Mouse (Mus musculus): ENCODE measurements around the gene Taar3. TPM values are rescaled to one million over a fixed set of nuclear protein-coding genes. Genes with fewer than 3 reads are reported as not detected.
A peak's percentile ranks its signal among the peaks of the same experiment; 100 is the strongest.

Taar3 gene
- not detected in 2 replicates for polyA plus RNA-seq (2015; fragmentation: Nextera tagmentation; extraction: Ambion mirVana)

- WGBS (ENCODE audit: insufficient replicate concordance), result 71% methylated on average over 16 of the region's 16 CpGs
- H3K9ac ChIP-seq, result no peak within 1 kb of the TSS
- H3K27me3 ChIP-seq, result no peaks in the 10 kb centered on the region
- H3K36me3 ChIP-seq, result no peaks in the 10 kb centered on the region
- H3K27ac ChIP-seq, result no peak within 1 kb of the TSS
- H3K4me3 ChIP-seq (replicated peaks), result no peak within 1 kb of the TSS
- DNase-seq (no peak), ATAC-seq (ENCODE audit: low read depth) (no peak)
- no peak within 1 kb of the TSS for H3K4me2 ChIP-seq
- no peaks in the 10 kb centered on the region for H3K4me1 ChIP-seq (replicated peaks)
- H3K9me3 ChIP-seq (replicated peaks), result no peaks in the 10 kb centered on the region
Measured at GRCm38 (mm10) chr10:23949508-23950005, at the start of gene Taar3. Taar3 (plus strand) TSS chr10:23949558.

DNA sequence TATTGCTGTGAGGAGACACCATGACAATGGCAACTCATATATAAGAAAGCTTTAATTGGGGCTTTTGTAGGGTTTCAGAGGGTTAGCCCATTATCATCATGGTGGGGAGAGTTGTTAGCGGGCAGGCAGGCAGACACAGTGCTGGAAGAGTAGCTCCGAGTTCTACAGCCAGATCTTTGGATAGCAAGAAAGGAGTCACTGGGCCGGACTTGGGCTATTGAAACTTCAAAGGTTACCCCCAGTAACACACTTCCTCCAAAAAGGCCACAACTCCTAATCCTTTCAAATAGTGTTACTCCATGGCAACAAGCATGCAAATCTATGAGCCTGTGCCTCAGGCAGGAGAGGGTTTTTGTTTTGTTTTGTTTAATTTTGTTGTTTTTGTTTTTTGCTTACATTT is 48.2 kb upstream of the Taar3 start:
- Histone ChIP-seq H3K4me2 (no peak overlapping the region), H3K4me3 (replicated peaks) (no peak overlapping the region), H3K36me3 (no peaks in the 10 kb centered on the region), H3K9ac (no peak overlapping the region), H3K27ac (no peak overlapping the region), H3K27me3 (no peaks in the 10 kb centered on the region), H3K9me3 (replicated peaks) (no peaks in the 10 kb centered on the region), H3K4me1 (replicated peaks) (no peaks in the 10 kb centered on the region)
- WGBS (ENCODE audit: insufficient replicate concordance), result 69% methylated on average over 3 of the region's 3 CpGs
- no peak for ATAC-seq (ENCODE audit: low read depth)
- DNase-seq, result no peak

GRCm38 (mm10) chr10:23905661-23906060 is 43.7 kb upstream of the Taar3 start:
- H3K4me1 ChIP-seq (replicated peaks), result no peaks in the 10 kb centered on the region
- no peak overlapping the region for H3K9ac ChIP-seq
- ATAC-seq (ENCODE audit: low read depth), result no peak
- H3K27me3 ChIP-seq, result no peaks in the 10 kb centered on the region
- H3K9me3 ChIP-seq (replicated peaks), result no peaks in the 10 kb centered on the region
- H3K4me3 ChIP-seq (replicated peaks), result no peak overlapping the region
- no peak for DNase-seq
- H3K27ac ChIP-seq, result no peak overlapping the region
- WGBS (ENCODE audit: insufficient replicate concordance), result 66% methylated on average over 1 of the region's 1 CpGs
- H3K4me2 ChIP-seq, result no peak overlapping the region
- H3K36me3 ChIP-seq, result no peaks in the 10 kb centered on the region

- no peaks in the 10 kb centered on the region for H3K9me3 ChIP-seq (replicated peaks)
- no peak within 1 kb of the TSS for H3K4me3 ChIP-seq (replicated peaks)
- H3K4me1 ChIP-seq (replicated peaks), result no peaks in the 10 kb centered on the region
- H3K27me3 ChIP-seq, result no peaks in the 10 kb centered on the region
- WGBS (ENCODE audit: insufficient replicate concordance), result 64% methylated on average over 4 of the region's 4 CpGs
- H3K27ac ChIP-seq, result no peak within 1 kb of the TSS
- DNase-seq (no peak), ATAC-seq (ENCODE audit: low read depth) (no peak)
- H3K4me2 ChIP-seq, result no peak within 1 kb of the TSS
- no peaks in the 10 kb centered on the region for H3K36me3 ChIP-seq
- H3K9ac ChIP-seq, result no peak within 1 kb of the TSS
Measured at GRCm38 (mm10) chr10:23920056-23920455, 29.3 kb upstream of the Taar3 start, which contains the start of gene Taar1. Taar1 (plus strand) TSS chr10:23920356.

DNA sequence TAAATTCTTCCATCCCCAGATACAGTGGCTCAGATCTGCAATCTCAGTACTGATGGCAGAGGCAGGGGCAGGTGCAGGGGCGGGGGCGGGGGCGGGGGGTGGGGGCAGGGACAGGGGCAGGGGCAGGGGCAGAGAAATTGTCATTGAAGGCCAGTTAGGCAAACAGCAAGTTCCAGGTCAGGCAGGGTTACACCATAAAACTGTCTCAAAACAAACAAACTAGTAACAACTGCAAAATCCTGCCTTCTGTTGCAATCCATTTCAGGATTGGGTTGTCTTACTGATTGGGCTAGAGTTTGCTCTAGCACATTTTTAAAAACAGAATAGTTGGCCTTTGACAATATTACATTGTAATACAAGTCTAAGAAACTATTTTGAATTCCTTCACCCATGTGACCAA is 26.9 kb upstream of the Taar3 start:
- ATAC-seq (ENCODE audit: low read depth), result peak; percentile 74
- no peaks in the 10 kb centered on the region for H3K36me3 ChIP-seq
- H3K27ac ChIP-seq, result no peak overlapping the region
- no peak overlapping the region for H3K9ac ChIP-seq
- 47% methylated on average over 3 of the region's 3 CpGs for WGBS (ENCODE audit: insufficient replicate concordance)
- H3K27me3 ChIP-seq, result no peaks in the 10 kb centered on the region
- no peak for DNase-seq
- no peak overlapping the region for H3K4me2 ChIP-seq
- no peak overlapping the region for H3K4me3 ChIP-seq (replicated peaks)
- H3K4me1 ChIP-seq (replicated peaks), result peaks cover 3% of the 10 kb centered on the region; the same call in 1 of the 2 replicates
- H3K9me3 ChIP-seq (replicated peaks), result no peaks in the 10 kb centered on the region

- H3K9me3 ChIP-seq (replicated peaks), result no peaks in the 10 kb centered on the region
- H3K4me2 ChIP-seq, result no peak overlapping the region
- ATAC-seq (ENCODE audit: low read depth) (no peak), DNase-seq (no peak)
- H3K27me3 ChIP-seq, result no peaks in the 10 kb centered on the region
- H3K4me1 ChIP-seq (replicated peaks), result peaks cover 3% of the 10 kb centered on the region; the same call in 1 of the 2 replicates
- no peaks in the 10 kb centered on the region for H3K36me3 ChIP-seq
- WGBS (ENCODE audit: insufficient replicate concordance), result 59% methylated on average over 2 of the region's 2 CpGs
- no peak overlapping the region for H3K9ac ChIP-seq
- no peak overlapping the region for H3K4me3 ChIP-seq (replicated peaks)
- H3K27ac ChIP-seq, result no peak overlapping the region
Measured at GRCm38 (mm10) chr10:23923941-23924340, 25.4 kb upstream of the Taar3 start.

GRCm38 (mm10) chr10:23937613-23938012 is 11.7 kb upstream of the Taar3 start:
- DNase-seq (no peak), ATAC-seq (ENCODE audit: low read depth) (no peak)
- H3K4me1 ChIP-seq (replicated peaks), result no peaks in the 10 kb centered on the region
- no peak overlapping the region for H3K4me3 ChIP-seq (replicated peaks)
- H3K36me3 ChIP-seq, result no peaks in the 10 kb centered on the region
- no peaks in the 10 kb centered on the region for H3K27me3 ChIP-seq
- H3K4me2 ChIP-seq, result no peak overlapping the region
- no peak overlapping the region for H3K27ac ChIP-seq
- H3K9ac ChIP-seq, result no peak overlapping the region
- no peaks in the 10 kb centered on the region for H3K9me3 ChIP-seq (replicated peaks)
- 37% methylated on average over 4 of the region's 4 CpGs for WGBS (ENCODE audit: insufficient replicate concordance)

DNA sequence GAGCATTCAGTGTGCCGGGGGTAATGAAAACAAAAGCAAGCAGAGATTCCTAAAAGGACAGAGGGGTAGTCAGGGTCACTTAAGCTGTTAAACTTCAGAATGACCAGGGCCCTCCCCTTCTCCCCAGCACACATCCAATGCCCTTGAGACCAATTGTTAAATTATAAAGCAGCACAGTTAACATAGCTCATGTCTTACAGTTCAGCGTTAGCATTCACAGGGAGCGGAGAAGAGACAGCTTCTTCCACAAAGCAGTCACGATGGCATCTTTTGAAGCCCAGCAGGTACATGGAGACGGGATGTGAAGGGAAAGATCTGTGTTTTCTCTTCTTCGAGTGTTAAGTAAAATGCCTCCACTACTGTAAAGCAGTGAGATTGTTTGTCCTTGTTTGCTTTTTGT is 11.0 kb upstream of the Taar3 start, which contains the start of gene Taar2:
Taar2 (plus strand) TSS at position 261 of the 400 bp plus-strand sequence.
- no peak within 1 kb of the TSS for H3K4me2 ChIP-seq
- H3K9me3 ChIP-seq (replicated peaks), result no peaks in the 10 kb centered on the region
- H3K4me1 ChIP-seq (replicated peaks), result no peaks in the 10 kb centered on the region
- no peak within 1 kb of the TSS for H3K9ac ChIP-seq
- no peaks in the 10 kb centered on the region for H3K36me3 ChIP-seq
- 66% methylated on average over 6 of the region's 6 CpGs for WGBS (ENCODE audit: insufficient replicate concordance)
- no peaks in the 10 kb centered on the region for H3K27me3 ChIP-seq
- no peak for ATAC-seq (ENCODE audit: low read depth)
- DNase-seq, result no peak
- no peak within 1 kb of the TSS for H3K27ac ChIP-seq
- no peak within 1 kb of the TSS for H3K4me3 ChIP-seq (replicated peaks)

DNA sequence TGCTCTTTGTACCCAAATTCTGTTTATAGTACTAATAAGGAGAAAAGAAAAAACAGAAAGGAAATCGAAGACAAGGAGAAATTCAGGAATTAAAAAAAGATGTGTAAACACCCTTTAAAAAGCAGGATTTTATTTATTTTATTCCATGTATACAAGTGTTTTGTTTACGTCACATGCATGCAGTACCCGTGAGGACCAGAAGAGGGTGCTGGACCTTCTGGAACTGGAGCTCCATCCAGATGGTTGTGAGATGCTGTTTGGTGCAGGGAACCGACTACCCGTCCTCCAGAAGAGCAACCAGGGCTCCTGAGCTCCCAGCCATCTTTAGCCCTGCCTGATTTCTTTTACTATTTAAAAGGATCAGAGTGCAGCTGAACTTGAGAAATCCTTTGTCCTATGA is 6.9 kb upstream of the Taar3 start:
- Histone ChIP-seq H3K4me3 (replicated peaks) (no peak overlapping the region), H3K9me3 (replicated peaks) (no peaks in the 10 kb centered on the region), H3K27me3 (no peaks in the 10 kb centered on the region), H3K4me2 (no peak overlapping the region), H3K36me3 (no peaks in the 10 kb centered on the region), H3K4me1 (replicated peaks) (no peaks in the 10 kb centered on the region), H3K27ac (no peak overlapping the region), H3K9ac (no peak overlapping the region)
- DNase-seq (no peak), ATAC-seq (ENCODE audit: low read depth) (no peak)
- WGBS (ENCODE audit: insufficient replicate concordance), result 50% methylated on average over 5 of the region's 5 CpGs

DNA sequence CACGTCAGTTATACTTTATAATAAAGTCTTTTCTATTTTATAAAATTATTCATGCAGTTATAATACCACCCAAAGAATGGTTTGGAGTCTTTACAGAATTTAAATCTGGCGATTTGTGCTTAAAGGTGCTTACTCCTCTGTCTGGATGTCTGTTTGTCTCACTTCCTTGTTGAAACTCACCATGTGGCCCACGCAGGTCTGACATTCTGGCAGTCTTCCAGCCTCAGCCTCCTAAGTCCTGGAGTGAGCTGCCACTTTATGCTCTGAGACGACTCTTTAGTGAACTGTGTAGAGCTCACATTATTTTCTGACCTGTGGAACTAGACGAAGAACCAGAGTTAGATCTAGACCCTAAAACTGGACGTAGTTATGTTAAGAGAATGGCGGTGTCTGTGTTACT is 1.3 kb upstream of the Taar3 start:
- Histone ChIP-seq H3K27ac (no peak overlapping the region), H3K27me3 (no peaks in the 10 kb centered on the region), H3K4me1 (replicated peaks) (no peaks in the 10 kb centered on the region), H3K4me2 (no peak overlapping the region), H3K4me3 (replicated peaks) (no peak overlapping the region), H3K36me3 (no peaks in the 10 kb centered on the region), H3K9me3 (replicated peaks) (no peaks in the 10 kb centered on the region), H3K9ac (no peak overlapping the region)
- WGBS (ENCODE audit: insufficient replicate concordance), result 56% methylated on average over 7 of the region's 7 CpGs
- ATAC-seq (ENCODE audit: low read depth) (no peak), DNase-seq (no peak)

DNA sequence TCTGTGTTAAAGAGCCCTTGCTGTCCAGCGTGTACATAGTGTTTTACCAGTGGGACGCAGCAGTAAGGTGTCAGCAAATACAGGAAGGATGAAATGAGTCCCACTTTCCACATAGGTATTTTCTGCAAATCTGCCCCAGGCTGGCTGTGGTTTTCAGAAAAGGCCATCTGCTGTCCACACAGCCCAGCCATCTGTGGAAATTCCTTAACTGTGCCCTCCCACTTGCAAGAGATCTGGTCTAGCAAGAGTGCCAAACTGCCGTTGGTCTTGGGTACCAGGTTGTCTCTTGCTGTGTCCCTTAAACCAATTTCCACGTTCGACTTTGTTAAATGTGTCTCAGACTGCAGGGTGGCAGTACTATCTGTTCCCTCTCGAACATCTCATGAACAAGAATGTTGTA is 2.4 kb downstream of the Taar3 start:
- H3K4me3 ChIP-seq (replicated peaks), result no peak overlapping the region
- ATAC-seq (ENCODE audit: low read depth) (no peak), DNase-seq (no peak)
- H3K36me3 ChIP-seq, result no peaks in the 10 kb centered on the region
- H3K27me3 ChIP-seq, result no peaks in the 10 kb centered on the region
- H3K27ac ChIP-seq, result no peak overlapping the region
- H3K9me3 ChIP-seq (replicated peaks), result no peaks in the 10 kb centered on the region
- no peak overlapping the region for H3K4me2 ChIP-seq
- no peak overlapping the region for H3K9ac ChIP-seq
- 65% methylated on average over 6 of the region's 6 CpGs for WGBS (ENCODE audit: insufficient replicate concordance)
- no peaks in the 10 kb centered on the region for H3K4me1 ChIP-seq (replicated peaks)

DNA sequence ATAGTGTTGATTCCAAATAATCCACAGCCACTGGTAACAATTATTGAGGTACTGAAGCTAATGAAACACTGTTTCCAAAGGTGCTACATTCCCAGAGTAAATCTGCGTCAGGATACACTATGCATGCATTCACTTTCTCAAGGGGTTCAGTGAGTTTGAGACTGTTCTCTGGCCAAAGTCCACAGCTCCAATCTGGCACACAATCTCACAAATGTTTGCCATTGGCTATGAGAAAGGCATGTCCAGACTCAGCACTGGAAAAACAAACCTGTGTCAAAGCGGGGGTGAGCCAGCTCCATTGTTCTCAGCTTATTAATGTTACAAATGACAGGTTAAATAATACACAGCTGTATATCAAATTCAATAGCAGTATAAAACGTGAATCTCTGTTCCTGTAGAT is 9.7 kb downstream of the Taar3 start:
- no peak overlapping the region for H3K4me3 ChIP-seq (replicated peaks)
- H3K9ac ChIP-seq, result no peak overlapping the region
- no peak overlapping the region for H3K27ac ChIP-seq
- no peaks in the 10 kb centered on the region for H3K4me1 ChIP-seq (replicated peaks)
- no peaks in the 10 kb centered on the region for H3K36me3 ChIP-seq
- no peak for ATAC-seq (ENCODE audit: low read depth)
- 49% methylated on average over 3 of the region's 3 CpGs for WGBS (ENCODE audit: insufficient replicate concordance)
- no peak overlapping the region for H3K4me2 ChIP-seq
- H3K9me3 ChIP-seq (replicated peaks), result no peaks in the 10 kb centered on the region
- DNase-seq, result no peak
- no peaks in the 10 kb centered on the region for H3K27me3 ChIP-seq
